Mouse (Mus musculus) midbrain, postnatal 0 days (tissue): ENCODE results near the gene Cchcr1. TPM values are rescaled to one million over a fixed set of nuclear protein-coding genes. Genes with fewer than 3 reads are reported as not detected.

Experiments
- ATAC-seq: fragments of 200-750 bp; cut with Nextera tagmentation; 2 replicates; pipeline ENCODE4 v1.8.0; 2017; ENCODE audit warnings: moderate number of reproducible peaks, mild to moderate bottlenecking, moderate TSS enrichment, moderate library complexity; ENCODE audit not compliant: low FRiP score
- DNase-seq: peaks from one replicate; pipeline ENCODE4 v3.0.0-alpha.2; 2015; ENCODE audit warnings: low spot score
- H3K27ac ChIP-seq: fragments of 300-500 bp; sonication (generic); 2 replicates; pipeline ENCODE4 v1.5.1; 2014; ENCODE audit warnings: low read depth, mild to moderate bottlenecking, low read length, mixed read lengths
- H3K27me3 ChIP-seq: fragments of 300-500 bp; sonication (generic); 2 replicates; pipeline ENCODE4 v1.6.1; 2014; ENCODE audit warnings: low read length, control low read depth, mixed read lengths; ENCODE audit not compliant: insufficient read depth
- H3K36me3 ChIP-seq: fragments of 300-500 bp; sonication (generic); 2 replicates; pipeline ENCODE4 v1.6.1; 2014; ENCODE audit warnings: low read length, control low read depth, mixed read lengths; ENCODE audit not compliant: insufficient read depth
- H3K4me1 ChIP-seq: fragments of 300-500 bp; sonication (generic); 2 replicates; pipeline ENCODE4 v1.6.1; 2014; ENCODE audit warnings: mild to moderate bottlenecking, control low read depth, antibody characterized with exemption, low read length, mixed read lengths; ENCODE audit not compliant: insufficient read depth
- H3K4me2 ChIP-seq: fragments of 300-500 bp; sonication (generic); 2 replicates; pipeline ENCODE4 v1.6.1; 2014; ENCODE audit warnings: low read depth, mild to moderate bottlenecking, low read length, mixed read lengths; ENCODE audit not compliant: poor library complexity, severe bottlenecking
- H3K4me3 ChIP-seq: fragments of 300-500 bp; sonication (generic); 2 replicates; pipeline ENCODE4 v1.5.1; 2014; ENCODE audit warnings: low read depth, mild to moderate bottlenecking, low read length, moderate library complexity
- H3K9ac ChIP-seq: fragments of 300-500 bp; sonication (generic); replicated peaks from 2 replicates; pipeline ENCODE4 v1.6.1; 2014; ENCODE audit warnings: mild to moderate bottlenecking, low read length, moderate library complexity, mixed read lengths; ENCODE audit not compliant: poor library complexity, severe bottlenecking
- H3K9me3 ChIP-seq: fragments of 300-500 bp; sonication (generic); 2 replicates; pipeline ENCODE4 v1.6.1; 2016; ENCODE audit warnings: low read length, control low read depth
- CTCF ChIP-seq: IDR thresholded peaks from 2 replicates; pipeline ENCODE4 v1.5.1; 2016; ENCODE audit warnings: antibody characterized with exemption, mild to moderate bottlenecking
- WGBS: fragments of 180-500 bp; shearing (Covaris S2); extraction: QIAGEN DNeasy Blood & Tissue Kit; methylation state at CpG from one replicate; pipeline ENCODE4 v1.1.7; 2014; 5-methylcytosine and 5-hydroxymethylcytosine counted together
- polyA plus RNA-seq: library from polyadenylated mRNA; unstranded; fragments of >200 nt; fragmentation: Nextera tagmentation; extraction: Ambion mirVana; gene quantifications from 2 replicates; pipeline ENCODE4 v1.2.1, GENCODE M21; 2015
- total RNA-seq: library from RNA; depleted of rRNA; stranded (reverse); fragments of >200 nt; gene quantifications from 2 replicates; pipeline ENCODE4 v1.2.3, GENCODE M21; 2014; rRNA removed

Cchcr1 gene
- total and polyA plus RNA-seq, 2 experiments from 2014 or later, result 1.9 to 4.0 TPM

- no peak for TF ChIP-seq CTCF
- Histone ChIP-seq H3K4me2 (no peak within 1 kb of the TSS), H3K36me3 (no peaks in the 10 kb centered on the region), H3K27me3 (peaks cover 7% of the 10 kb centered on the region; the same call in 1 of the 2 replicates), H3K4me1 (peaks cover 3% of the 10 kb centered on the region; the same call in 1 of the 2 replicates), H3K9me3 (no peaks in the 10 kb centered on the region), H3K9ac (no peak within 1 kb of the TSS), H3K27ac (no peak within 1 kb of the TSS), H3K4me3 (no peak within 1 kb of the TSS)
- whole genome bisulfite sequencing, result 53% methylated on average over 3 of the region's 3 CpGs
- DNase-seq (no peak), ATAC-seq (no peak)
These were observed 50.2 kb downstream of the Cchcr1 start, which contains the start of gene 2300002M23Rik for GRCm38 (mm10) chr17:35567150-35567549. 2300002M23Rik (plus strand) TSS chr17:35567450.

GRCm38 (mm10) chr17:35567767-35568166, 50.9 kb downstream of the Cchcr1 start:
- Histone ChIP-seq H3K9ac (no peak overlapping the region), H3K4me3 (no peak overlapping the region), H3K27me3 (peaks cover 7% of the 10 kb centered on the region; the same call in 1 of the 2 replicates), H3K27ac (no peak overlapping the region), H3K36me3 (no peaks in the 10 kb centered on the region), H3K4me2 (no peak overlapping the region), H3K9me3 (no peaks in the 10 kb centered on the region), H3K4me1 (peaks cover 3% of the 10 kb centered on the region; the same call in 1 of the 2 replicates)
- TF ChIP-seq CTCF, result peak; percentile 13; the same call in 1 of the 2 replicates
- ATAC-seq, result no peak
- DNase-seq, result no peak
- WGBS, result 27% methylated on average over 9 of the region's 9 CpGs

- Histone ChIP-seq H3K4me1 (peaks cover 3% of the 10 kb centered on the region; the same call in 1 of the 2 replicates), H3K36me3 (no peaks in the 10 kb centered on the region), H3K9ac (peak overlapping the region; percentile 44), H3K27ac (no peak overlapping the region), H3K9me3 (no peaks in the 10 kb centered on the region), H3K4me3 (peak overlapping the region; percentile 30; the same call in 1 of the 2 replicates), H3K27me3 (peaks cover 7% of the 10 kb centered on the region; the same call in 1 of the 2 replicates), H3K4me2 (peak overlapping the region; percentile 61)
- 0 out of 2 replicates have a peak, but pooled peaks have one; percentile 27 for ATAC-seq
- DNase-seq, result peak; percentile 27
- no peak for TF ChIP-seq CTCF
- WGBS, result 3% methylated on average over 28 of the region's 28 CpGs
These were observed 52.4 kb downstream of the Cchcr1 start for GRCm38 (mm10) chr17:35569091-35569944.

- no peak for TF ChIP-seq CTCF
- peaks cover 3% of the 10 kb centered on the region; the same call in 1 of the 2 replicates for H3K4me1 ChIP-seq
- peaks cover 7% of the 10 kb centered on the region; the same call in 1 of the 2 replicates for H3K27me3 ChIP-seq
- H3K27ac ChIP-seq, result no peak overlapping the region
- ATAC-seq (no peak), DNase-seq (no peak)
- no peak overlapping the region for H3K9ac ChIP-seq
- H3K36me3 ChIP-seq, result no peaks in the 10 kb centered on the region
- WGBS, result 71% methylated on average over 14 of the region's 14 CpGs
- H3K4me3 ChIP-seq, result no peak overlapping the region
- H3K9me3 ChIP-seq, result no peaks in the 10 kb centered on the region
- no peak overlapping the region for H3K4me2 ChIP-seq
These were observed 53.9 kb downstream of the Cchcr1 start for GRCm38 (mm10) chr17:35570836-35571235.

GRCm38 (mm10) chr17:35571477-35571876, 54.6 kb downstream of the Cchcr1 start:
- Histone ChIP-seq H3K4me2 (no peak overlapping the region), H3K27ac (no peak overlapping the region), H3K36me3 (no peaks in the 10 kb centered on the region), H3K9ac (no peak overlapping the region), H3K4me1 (peaks cover 3% of the 10 kb centered on the region; the same call in 1 of the 2 replicates), H3K4me3 (no peak overlapping the region), H3K27me3 (peaks cover 7% of the 10 kb centered on the region; the same call in 1 of the 2 replicates), H3K9me3 (no peaks in the 10 kb centered on the region)
- ATAC-seq (no peak), DNase-seq (no peak)
- peak; percentile 17; the same call in 1 of the 2 replicates for TF ChIP-seq CTCF
- WGBS, result 95% methylated on average over 7 of the region's 7 CpGs

- H3K4me3 ChIP-seq, result no peak overlapping the region
- peak; percentile 97 for TF ChIP-seq CTCF
- H3K27ac ChIP-seq, result no peak overlapping the region
- WGBS, result 23% methylated on average over 6 of the region's 6 CpGs
- no peaks in the 10 kb centered on the region for H3K4me1 ChIP-seq
- no peaks in the 10 kb centered on the region; the same call in 1 of the 2 replicates for H3K27me3 ChIP-seq
- no peaks in the 10 kb centered on the region for H3K9me3 ChIP-seq
- DNase-seq (peak; percentile 84), ATAC-seq (no peak)
- no peaks in the 10 kb centered on the region for H3K36me3 ChIP-seq
- H3K9ac ChIP-seq, result no peak overlapping the region
- H3K4me2 ChIP-seq, result no peak overlapping the region
These were observed 61.3 kb downstream of the Cchcr1 start for GRCm38 (mm10) chr17:35578211-35578610.

Other genes starting within 250 kb of the Cchcr1 start
- 0.38 and 0.60 TPM in 2 replicates for gene H2-Q1, start 196.7 kb upstream of the Cchcr1 start, total RNA-seq
- 1.4 and 1.5 TPM in 2 replicates for gene H2-Q1, start 196.7 kb upstream of the Cchcr1 start, polyA plus RNA-seq
- gene H2-Q2, start 174.9 kb upstream of the Cchcr1 start, total RNA-seq, result 20.9 and 21.7 TPM in 2 replicates
- gene H2-Q2, start 174.9 kb upstream of the Cchcr1 start, polyA plus RNA-seq, result 21.1 and 22.5 TPM in 2 replicates
- 1.4 and 4.0 TPM in 2 replicates for gene H2-Q4, start 137.5 kb upstream of the Cchcr1 start, total RNA-seq
- gene H2-Q4, start 137.5 kb upstream of the Cchcr1 start, polyA plus RNA-seq, result 0.79 and 1.0 TPM in 2 replicates
- gene H2-Q6, start 92.2 kb upstream of the Cchcr1 start, total RNA-seq, result 0.11 and 0.52 TPM in 2 replicates
- gene H2-Q6, start 92.2 kb upstream of the Cchcr1 start, polyA plus RNA-seq, result 1.8 TPM in 2 replicates
- gene H2-Q7, start 77.9 kb upstream of the Cchcr1 start, total RNA-seq, result 1.6 and 3.3 TPM in 2 replicates
- gene H2-Q7, start 77.9 kb upstream of the Cchcr1 start, polyA plus RNA-seq, result 3.5 and 4.2 TPM in 2 replicates
- 0.42 TPM in 1 of 2 replicates, not detected in the other for gene H2-Q10, start 47.0 kb upstream of the Cchcr1 start, total RNA-seq
- 0.47 and 0.62 TPM in 2 replicates for gene H2-Q10, start 47.0 kb upstream of the Cchcr1 start, polyA plus RNA-seq
- not detected in 2 replicates for gene Pou5f1, start 11.1 kb upstream of the Cchcr1 start, total RNA-seq
- gene Pou5f1, start 11.1 kb upstream of the Cchcr1 start, polyA plus RNA-seq, result not detected in 2 replicates
- gene Tcf19, start 276 bp upstream of the Cchcr1 start, total RNA-seq, result 9.2 and 10.3 TPM in 2 replicates
- gene Tcf19, start 276 bp upstream of the Cchcr1 start, polyA plus RNA-seq, result 4.5 and 4.7 TPM in 2 replicates
- not detected in 2 replicates for gene Psors1c2, start 16.1 kb downstream of the Cchcr1 start, total RNA-seq
- 0.43 TPM in 1 of 2 replicates, not detected in the other for gene Psors1c2, start 16.1 kb downstream of the Cchcr1 start, polyA plus RNA-seq
- gene Cdsn, start 35.0 kb downstream of the Cchcr1 start, total RNA-seq, result 1.2 TPM in 1 of 2 replicates, not detected in the other
- gene Cdsn, start 35.0 kb downstream of the Cchcr1 start, polyA plus RNA-seq, result 0.06 and 0.22 TPM in 2 replicates
- not detected in 2 replicates for gene 2300002M23Rik, start 50.4 kb downstream of the Cchcr1 start, total RNA-seq
- not detected in 2 replicates for gene 2300002M23Rik, start 50.4 kb downstream of the Cchcr1 start, polyA plus RNA-seq
- gene Sfta2, start 84.4 kb downstream of the Cchcr1 start, total RNA-seq, result not detected in 2 replicates
- gene Sfta2, start 84.4 kb downstream of the Cchcr1 start, polyA plus RNA-seq, result not detected in 2 replicates
- gene Gm9573, start 109.5 kb downstream of the Cchcr1 start, total RNA-seq, result not detected in 2 replicates
- not detected in 2 replicates for gene Gm9573, start 109.5 kb downstream of the Cchcr1 start, polyA plus RNA-seq
- gene Mucl3, start 126.6 kb downstream of the Cchcr1 start, total RNA-seq, result 0.77 TPM in 1 of 2 replicates, not detected in the other
- not detected in 2 replicates for gene Mucl3, start 126.6 kb downstream of the Cchcr1 start, polyA plus RNA-seq
- 43.0 and 49.2 TPM in 2 replicates for gene Vars2, start 150.5 kb downstream of the Cchcr1 start, total RNA-seq
- 13.8 and 15.9 TPM in 2 replicates for gene Vars2, start 150.5 kb downstream of the Cchcr1 start, polyA plus RNA-seq
- 20.6 and 27.7 TPM in 2 replicates for gene Gtf2h4, start 156.6 kb downstream of the Cchcr1 start, total RNA-seq
- gene Gtf2h4, start 156.6 kb downstream of the Cchcr1 start, polyA plus RNA-seq, result 17.8 and 18.4 TPM in 2 replicates
- 82.8 and 100 TPM in 2 replicates for gene Ddr1, start 187.5 kb downstream of the Cchcr1 start, total RNA-seq
- 48.5 and 49.3 TPM in 2 replicates for gene Ddr1, start 187.5 kb downstream of the Cchcr1 start, polyA plus RNA-seq